Mouse (Mus musculus) CH12.LX (cell line): Measurements from ENCODE around the gene Kif26b. TPM values are rescaled to one million over a fixed set of nuclear protein-coding genes. Genes with fewer than 3 reads are reported as not detected.

Experiments used
- DNase-seq: peaks from one replicate; pipeline ENCODE4 v3.0.0-alpha.2; 2013; ENCODE audit errors: extremely low read depth
- H3K27ac ChIP-seq: 2 replicates; pipeline ENCODE4 v1.5.1; 2012; ENCODE audit warnings: low read depth, mild to moderate bottlenecking, control low read depth, moderate library complexity; ENCODE audit not compliant: insufficient read depth
- H3K27me3 ChIP-seq: replicated peaks from 2 replicates; pipeline ENCODE3; 2012; ENCODE audit warnings: inconsistent platforms
- H3K36me3 ChIP-seq, 2 experiments: replicated peaks in 1 of 2; 2 replicates each; pipeline versions ENCODE3 to v1.6.1; 2012; ENCODE audit warnings: inconsistent platforms in 1 of 2, low read length in 1 of 2, mild to moderate bottlenecking in 1 of 2, mixed read lengths in 1 of 2, moderate library complexity in 1 of 2; ENCODE audit not compliant: control insufficient read depth in 1 of 2, insufficient read depth in 1 of 2
- H3K4me1 ChIP-seq, 2 experiments: 2 replicates each; pipeline ENCODE4 v1.6.1; 2012; ENCODE audit warnings: inconsistent platforms in 1 of 2, moderate library complexity in 1 of 2; ENCODE audit not compliant: insufficient read depth in 2 of 2, control insufficient read depth in 1 of 2
- H3K4me2 ChIP-seq: 2 replicates; pipeline ENCODE4 v1.6.1; 2012; ENCODE audit warnings: low read depth, mild to moderate bottlenecking, control low read depth; ENCODE audit not compliant: poor library complexity, insufficient read depth, severe bottlenecking
- H3K4me3 ChIP-seq, 3 experiments: fragments of 150-350 bp in 1 of 3; sonication (generic) in 1 of 3; replicated peaks in 1 of 3; 2 replicates each; pipeline versions ENCODE3 to v1.5.1; 2011 to 2012; ENCODE audit warnings: low read depth in 2 of 3, low read length in 2 of 3, mild to moderate bottlenecking in 2 of 3, moderate library complexity in 2 of 3, control low read depth in 1 of 3, improper control_type of control experiment in 1 of 3, inconsistent platforms in 1 of 3, mixed read lengths in 1 of 3; ENCODE audit not compliant: poor library complexity in 1 of 3
- H3K79me2 ChIP-seq: replicated peaks from 2 replicates; pipeline ENCODE4 v1.6.1; 2012; ENCODE audit warnings: mild to moderate bottlenecking, moderate library complexity; ENCODE audit not compliant: control insufficient read depth, poor library complexity, insufficient read depth, severe bottlenecking; ENCODE audit errors: extremely low read depth
- H3K9ac ChIP-seq: 2 replicates; pipeline ENCODE4 v1.6.1; 2012; ENCODE audit warnings: low read depth, mild to moderate bottlenecking, control low read depth, moderate library complexity; ENCODE audit not compliant: insufficient read depth
- H3K9me3 ChIP-seq: replicated peaks from 2 replicates; pipeline ENCODE3; 2012; ENCODE audit warnings: low read length, inconsistent platforms, mixed read lengths
- BHLHE40 ChIP-seq: IDR thresholded peaks from 2 replicates; pipeline ENCODE4 v1.6.1; 2011; ENCODE audit warnings: mild to moderate bottlenecking, low read depth, low read length, improper control_type of control experiment
- CHD2 ChIP-seq: IDR thresholded peaks from 2 replicates; pipeline ENCODE4 v1.6.1; 2011; ENCODE audit warnings: low read length, improper control_type of control experiment
- E2F4 ChIP-seq: IDR thresholded peaks from 2 replicates; pipeline ENCODE4 v1.6.1; 2011; ENCODE audit warnings: low read depth, low read length, improper control_type of control experiment; ENCODE audit not compliant: insufficient replicate concordance
- GABPA ChIP-seq: IDR thresholded peaks from 2 replicates; pipeline ENCODE4 v1.6.1; 2012; ENCODE audit warnings: low read depth, low read length, improper control_type of control experiment, inconsistent platforms; ENCODE audit not compliant: insufficient replicate concordance
- JUN ChIP-seq: IDR thresholded peaks from 2 replicates; pipeline ENCODE4 v1.6.1; 2011; ENCODE audit warnings: low read depth, mild to moderate bottlenecking, low read length, improper control_type of control experiment, moderate library complexity; ENCODE audit not compliant: insufficient read depth
- MAZ ChIP-seq: IDR thresholded peaks from 2 replicates; pipeline ENCODE4 v1.6.1; 2012; ENCODE audit warnings: low read depth, mild to moderate bottlenecking, inconsistent platforms, low read length, improper control_type of control experiment, moderate library complexity
- MEF2A ChIP-seq: IDR thresholded peaks from 2 replicates; pipeline ENCODE4 v1.6.1; 2014; ENCODE audit warnings: low read depth, mild to moderate bottlenecking, inconsistent platforms, low read length, improper control_type of control experiment, borderline replicate concordance
- MXI1 ChIP-seq: IDR thresholded peaks from 2 replicates; pipeline ENCODE4 v1.6.1; 2011; ENCODE audit warnings: mild to moderate bottlenecking, low read depth, low read length, improper control_type of control experiment
- NELFE ChIP-seq: IDR thresholded peaks from 2 replicates; pipeline ENCODE4 v1.6.1; 2011; ENCODE audit warnings: low read depth, low read length, improper control_type of control experiment
- NRF1 ChIP-seq: IDR thresholded peaks from 2 replicates; pipeline ENCODE4 v1.6.1; 2014; ENCODE audit warnings: low read depth, mild to moderate bottlenecking, inconsistent platforms, low read length, improper control_type of control experiment, moderate library complexity
- PAX5 ChIP-seq: IDR thresholded peaks from 2 replicates; pipeline ENCODE4 v1.6.1; 2012; ENCODE audit warnings: low read length, inconsistent platforms, mixed read lengths
- RAD21 ChIP-seq: IDR thresholded peaks from 2 replicates; pipeline ENCODE4 v1.6.1; 2011; ENCODE audit warnings: low read depth, mild to moderate bottlenecking, low read length, improper control_type of control experiment, moderate library complexity
- RCOR1 ChIP-seq: conservative IDR thresholded peaks from 2 replicates; pipeline ENCODE4 v1.6.1; 2012; ENCODE audit warnings: low read depth, mild to moderate bottlenecking, inconsistent platforms, low read length, improper control_type of control experiment
- SIN3A ChIP-seq: IDR thresholded peaks from 2 replicates; pipeline ENCODE4 v1.6.1; 2012; ENCODE audit warnings: low read length, improper control_type of control experiment, inconsistent platforms
- TBP ChIP-seq: conservative IDR thresholded peaks from 2 replicates; pipeline ENCODE4 v1.6.1; 2011; ENCODE audit warnings: low read depth, low read length, improper control_type of control experiment
- USF1 ChIP-seq: IDR thresholded peaks from 2 replicates; pipeline ENCODE4 v1.6.1; 2014; ENCODE audit warnings: low read depth, mild to moderate bottlenecking, inconsistent platforms, low read length, improper control_type of control experiment
- USF2 ChIP-seq: conservative IDR thresholded peaks from 2 replicates; pipeline ENCODE4 v1.6.1; 2011; ENCODE audit warnings: low read depth, low read length, improper control_type of control experiment
- ZC3H11A ChIP-seq: IDR thresholded peaks from 2 replicates; pipeline ENCODE4 v1.6.1; 2012; ENCODE audit warnings: low read depth, mild to moderate bottlenecking, inconsistent platforms, low read length, improper control_type of control experiment
- ZMIZ1 ChIP-seq: IDR thresholded peaks from 2 replicates; pipeline ENCODE4 v1.6.1; 2012; ENCODE audit warnings: low read depth, mild to moderate bottlenecking, inconsistent platforms, low read length, improper control_type of control experiment
- ZNF384 ChIP-seq: IDR thresholded peaks from 2 replicates; pipeline ENCODE4 v1.6.1; 2012; ENCODE audit warnings: low read depth, low read length, improper control_type of control experiment, inconsistent platforms
- dilution Hi-C: fragments of 300-500 bp; cut with MboI; formaldehyde crosslinking; loops from 2 replicates; pipeline ENCODE4 v1.14.3; 2020; ENCODE audit warnings: low sequenced_read_pairs; ENCODE audit not compliant: extremely low pct_unique_long_range_greater_than_20kb, extremely low pct_ligation_motif_present
- in situ Hi-C: fragments of 300-500 bp; cut with MboI; formaldehyde crosslinking; loops from 3 replicates; pipeline ENCODE4 v1.14.3; 2019; ENCODE audit warnings: low sequenced_read_pairs, low pct_ligation_motif_present, low pct_unique_long_range_greater_than_20kb, mixed read lengths
- polyA plus RNA-seq: library from polyadenylated mRNA; unstranded; fragments of >175 nt; gene quantifications from 2 replicates; pipeline ENCODE4 v1.2.1, GENCODE M21; 2012; ENCODE audit warnings: low read depth; ENCODE audit not compliant: insufficient read length
- total RNA-seq, 2 experiments: library from RNA; depleted of rRNA; stranded (reverse); fragments of 300-350 nt in 1 of 2; fragments of >200 nt in 1 of 2; gene quantifications; 2 replicates each; pipeline ENCODE4 v1.2.3; 2012 to 2014

Gene Kif26b
- total and polyA plus RNA-seq, 3 experiments: 0.09 TPM; not detected in 2

- Histone ChIP-seq H3K79me2 (no peaks in the 10 kb centered on the region), H3K27me3 (no peaks in the 10 kb centered on the region), H3K9ac (no peak overlapping the region), H3K4me3 (no peak overlapping the region), H3K9me3 (no peaks in the 10 kb centered on the region), H3K4me1 (peaks cover 0 to 4% of the 10 kb centered on the region in 2 experiments; a peak in 1 of 4 replicates)
- DNase-seq: no peak
- dilution Hi-C loops: no loop called here
- no peak for TF ChIP-seq MEF2A
- TF ChIP-seq, all 38 proteins: peak for 0
- in situ Hi-C loops: no loop called here
- H3K4me2 ChIP-seq: no peak overlapping the region
- H3K36me3 ChIP-seq: no peaks in the 10 kb centered on the region
- no peak overlapping the region for H3K27ac ChIP-seq
Observed at GRCm38 (mm10) chr1:178725536-178725935, 196.6 kb downstream of the Kif26b start.

- in situ Hi-C loops (no loop called here), dilution Hi-C loops (no loop called here)
- H3K9ac ChIP-seq: no peak overlapping the region
Observed at GRCm38 (mm10) chr1:178728256-178728655, 199.3 kb downstream of the Kif26b start.

GRCm38 (mm10) chr1:178730271-178730670 lies 201.3 kb downstream of the Kif26b start:
- H3K36me3 ChIP-seq: no peaks in the 10 kb centered on the region
- H3K9ac ChIP-seq: no peak overlapping the region
- H3K4me2 ChIP-seq: no peak overlapping the region
- no peaks in the 10 kb centered on the region for H3K79me2 ChIP-seq
- in situ Hi-C loops (no loop called here), dilution Hi-C loops (no loop called here)
- no peaks in the 10 kb centered on the region for H3K27me3 ChIP-seq
- no peak overlapping the region for H3K27ac ChIP-seq
- no peak overlapping the region for H3K4me3 ChIP-seq
- TF ChIP-seq USF2: no peak
- TF ChIP-seq E2F4: no peak
- TF ChIP-seq MEF2A: no peak
- TF ChIP-seq ZC3H11A: no peak
- no peak for TF ChIP-seq NRF1
- TF ChIP-seq SIN3A: no peak
- TF ChIP-seq BHLHE40: no peak
- TF ChIP-seq USF1: no peak
- no peak for TF ChIP-seq RAD21
- no peak for TF ChIP-seq TBP
- no peak for TF ChIP-seq NELFE
- TF ChIP-seq PAX5: no peak
- TF ChIP-seq GABPA: no peak
- no peak for TF ChIP-seq RCOR1
- peaks cover 0 to 9% of the 10 kb centered on the region in 2 experiments; a peak in 2 of 4 replicates for H3K4me1 ChIP-seq
- DNase-seq: no peak
- peaks cover 2% of the 10 kb centered on the region for H3K9me3 ChIP-seq

More at GRCm38 (mm10) chr1:178728256-178728655, 199.3 kb downstream of the Kif26b start:
- no peak for DNase-seq
- no peaks in the 10 kb centered on the region for H3K79me2 ChIP-seq
- TF ChIP-seq ZC3H11A (no peak), RAD21 (no peak), CHD2 (no peak), JUN (no peak), RCOR1 (no peak), ZNF384 (no peak), TBP (no peak), MEF2A (no peak), ZMIZ1 (no peak), MXI1 (no peak), MAZ (no peak), USF1 (no peak)
- TF ChIP-seq, all 38 proteins: peak for 0
- Histone ChIP-seq H3K4me1 (peaks cover 0 to 4% of the 10 kb centered on the region in 2 experiments; a peak in 1 of 4 replicates), H3K9me3 (peaks cover 2% of the 10 kb centered on the region), H3K4me2 (no peak overlapping the region), H3K27ac (no peak overlapping the region), H3K27me3 (no peaks in the 10 kb centered on the region), H3K4me3 (no peak overlapping the region), H3K36me3 (no peaks in the 10 kb centered on the region)
